Mouse (Mus musculus) CD4-positive helper T cell, adult 2 months (primary cell): ENCODE data around the gene Atp9a.

Source experiments
- DNase-seq: peaks from one replicate; pipeline ENCODE4 v3.0.0-alpha.2; 2012; ENCODE audit warnings: low read depth, missing footprints, low spot score

The Atp9a gene

GRCm38 (mm10) chr2:168602387-168602741, 139.8 kb downstream of the Atp9a start:
- DNase-seq = no peak

GRCm38 (mm10) chr2:168601491-168602386, 140.5 kb downstream of the Atp9a start, which contains the start of gene Nfatc2:
TSS of gene Nfatc2 (minus strand) at chr2:168601657.
- DNase-seq = peak; percentile 50

- DNase-seq = no peak
These were observed 141.3 kb downstream of the Atp9a start for GRCm38 (mm10) chr2:168600750-168601490.

GRCm38 (mm10) chr2:168595693-168596092, 146.5 kb downstream of the Atp9a start:
- peak; percentile 80 for DNase-seq

- no peak for DNase-seq
These were observed 148.5 kb downstream of the Atp9a start for GRCm38 (mm10) chr2:168593676-168594075.

- peak; percentile 45 for DNase-seq
These were observed 149.2 kb downstream of the Atp9a start for GRCm38 (mm10) chr2:168593004-168593403.

GRCm38 (mm10) chr2:168591076-168591475, 151.1 kb downstream of the Atp9a start:
- DNase-seq = peak; percentile 80

- peak; percentile 87 for DNase-seq
These were observed 151.7 kb downstream of the Atp9a start for GRCm38 (mm10) chr2:168590556-168590955.

- peak; percentile 86 for DNase-seq
These were observed 152.0 kb downstream of the Atp9a start for GRCm38 (mm10) chr2:168590168-168590551.

GRCm38 (mm10) chr2:168589368-168590167, 152.6 kb downstream of the Atp9a start:
- DNase-seq = peak; percentile 84

- DNase-seq = peak; percentile 74
These were observed 153.4 kb downstream of the Atp9a start for GRCm38 (mm10) chr2:168588591-168589367.

- DNase-seq = no peak
These were observed 155.1 kb downstream of the Atp9a start for GRCm38 (mm10) chr2:168587159-168587558.

- DNase-seq = no peak
These were observed 155.7 kb downstream of the Atp9a start for GRCm38 (mm10) chr2:168586512-168586911.

- no peak for DNase-seq
These were observed 157.4 kb downstream of the Atp9a start for GRCm38 (mm10) chr2:168584857-168585256.
